ENCODE assay signal across 8 mouse cellular contexts in genomic region chr15:78928539-78928938, GRCm38 (mm10). TPM values are rescaled to one million over a fixed set of nuclear protein-coding genes. Genes with fewer than 3 reads are reported as not detected.
DNase-seq lines count a peak whose midpoint lies in the region; ATAC-seq lines count a peak whose summit lies in the region.

No protein-coding gene starts in this region.

- no peaks in the 10 kb centered on the region for H3K9me3 ChIP-seq in heart, embryonic 11.5 days (replicated peaks; ENCODE audit: control insufficient read depth, low read length)
- no peaks in the 10 kb centered on the region for H3K9me3 ChIP-seq in forebrain, embryonic 11.5 days (ENCODE audit: control insufficient read depth, low read length)
- H3K9me3 ChIP-seq in liver, embryonic 13.5 days (replicated peaks): no peaks in the 10 kb centered on the region

- no peak for ATAC-seq in heart, embryonic 11.5 days (replicated peaks; ENCODE audit: insufficient number of reproducible peaks, low FRiP score, low TSS enrichment)
- 0 out of 2 replicates have a peak, but pooled peaks have one; percentile 3 for ATAC-seq in forebrain, embryonic 11.5 days (replicated peaks; ENCODE audit: low FRiP score)
- no peak for ATAC-seq in liver, embryonic 13.5 days (ENCODE audit: low read depth)

- H3K4me3 ChIP-seq in heart, embryonic 11.5 days (ENCODE audit: low read depth, low read length): peak overlapping the region; percentile 52
- H3K4me3 ChIP-seq in forebrain, embryonic 11.5 days (ENCODE audit: low read depth, low read length): peak overlapping the region; percentile 28; the same call in 1 of the 2 replicates
- peak overlapping the region; percentile 67 for H3K4me3 ChIP-seq in liver, embryonic 13.5 days (replicated peaks)

- intact Hi-C loops in heart, postnatal 10 days (cut with DNase I): no loop called here

- H3K36me3 ChIP-seq in heart, embryonic 11.5 days (ENCODE audit: control insufficient read depth, insufficient read depth, low read length): 0 out of 2 replicates have a peak, but pooled peaks cover 2% of the 10 kb centered on the region
- H3K36me3 ChIP-seq in forebrain, embryonic 11.5 days (ENCODE audit: control insufficient read depth, insufficient read depth, low read length): no peaks in the 10 kb centered on the region
- peaks cover 13% of the 10 kb centered on the region for H3K36me3 ChIP-seq in liver, embryonic 13.5 days

- H3K9ac ChIP-seq in heart, embryonic 11.5 days (ENCODE audit: low read depth, low read length): peak overlapping the region; percentile 68
- no peak overlapping the region for H3K9ac ChIP-seq in forebrain, embryonic 11.5 days (ENCODE audit: low read length)
- peak overlapping the region; percentile 78; the same call in 1 of the 2 replicates for H3K9ac ChIP-seq in liver, embryonic 13.5 days

- H3K4me2 ChIP-seq in heart, embryonic 11.5 days: peak overlapping the region; percentile 88
- peak overlapping the region; percentile 59 for H3K4me2 ChIP-seq in forebrain, embryonic 11.5 days (ENCODE audit: low read depth, low read length, severe bottlenecking)
- peak overlapping the region; percentile 95 for H3K4me2 ChIP-seq in liver, embryonic 13.5 days

- 46% methylated on average over 8 of the region's 8 CpGs for WGBS in heart, embryonic 11.5 days (ENCODE audit: insufficient replicate concordance)
- 51% methylated on average over 8 of the region's 8 CpGs for WGBS in forebrain, embryonic 11.5 days
- 46% methylated on average over 8 of the region's 8 CpGs for WGBS in liver, embryonic 13.5 days (ENCODE audit: insufficient replicate concordance)

- peak overlapping the region; percentile 91; the same call in 1 of the 2 replicates for H3K27ac ChIP-seq in heart, embryonic 11.5 days (ENCODE audit: low read depth, low read length)
- H3K27ac ChIP-seq in forebrain, embryonic 11.5 days (ENCODE audit: low read depth, low read length): 0 out of 2 replicates have a peak overlapping the region, but pooled peaks have one; percentile 31
- H3K27ac ChIP-seq in liver, embryonic 13.5 days: peak overlapping the region; percentile 99

- no peak for DNase-seq in heart, postnatal 10 days
- peak; percentile 36 for DNase-seq in 3134 (ENCODE audit: extremely low read depth, insufficient read length, low spot score)
- DNase-seq in forebrain, embryonic 11.5 days (ENCODE audit: low spot score): no peak
- DNase-seq in liver, embryonic 13.5 days: no peak
- no peak for DNase-seq in ovary, adult 18-20 months (ENCODE audit: low spot score)
- no peak for DNase-seq in kidney, postnatal 25 days
- no peak for DNase-seq in left cerebral cortex, adult 18-20 months (ENCODE audit: low spot score in 2 of 2)

- no peaks in the 10 kb centered on the region for H3K27me3 ChIP-seq in heart, embryonic 11.5 days (ENCODE audit: control insufficient read depth, insufficient read depth, low read length)
- H3K27me3 ChIP-seq in forebrain, embryonic 11.5 days (ENCODE audit: control insufficient read depth, insufficient read depth, low read length): peaks cover 4% of the 10 kb centered on the region; the same call in 1 of the 2 replicates
- H3K27me3 ChIP-seq in liver, embryonic 13.5 days: no peaks in the 10 kb centered on the region

- peaks cover 34% of the 10 kb centered on the region for H3K4me1 ChIP-seq in heart, embryonic 11.5 days (ENCODE audit: control insufficient read depth, insufficient read depth, low read length)
- peaks cover 22% of the 10 kb centered on the region for H3K4me1 ChIP-seq in forebrain, embryonic 11.5 days (replicated peaks; ENCODE audit: control insufficient read depth, insufficient read depth, low read length)
- peaks cover 90% of the 10 kb centered on the region for H3K4me1 ChIP-seq in liver, embryonic 13.5 days (replicated peaks)

RNA-seq across cellular contexts. Expression of gene Lgals1, which starts 2.0 kb away (rescaled TPM):
- 541 and 566 TPM in 2 replicates for polyA plus RNA-seq in heart, embryonic 11.5 days (2014; fragmentation: Nextera tagmentation; extraction: Ambion mirVana)
- total RNA-seq in heart, postnatal 10 days (2021): 100 to 1,000 TPM; 372 to 385 TPM
- polyA plus RNA-seq in forebrain, embryonic 11.5 days (2014; fragmentation: Nextera tagmentation; extraction: Ambion mirVana): 279 and 319 TPM in 2 replicates
- polyA plus RNA-seq in liver, embryonic 13.5 days (2015; fragmentation: Nextera tagmentation; extraction: Ambion mirVana): 683 and 710 TPM in 2 replicates
- total RNA-seq in left cerebral cortex, adult 18-20 months (2021): 10 to 100 TPM; 26.4 to 26.8 TPM

RNA-seq across cellular contexts. Expression of gene Nol12, which starts 6.2 kb away (rescaled TPM):
- polyA plus RNA-seq in heart, embryonic 11.5 days (2014; fragmentation: Nextera tagmentation; extraction: Ambion mirVana): 43.6 and 51.4 TPM in 2 replicates
- total RNA-seq in heart, postnatal 10 days (2021): 10 to 100 TPM; 17.8 to 18.9 TPM
- 56.8 and 62.6 TPM in 2 replicates for polyA plus RNA-seq in forebrain, embryonic 11.5 days (2014; fragmentation: Nextera tagmentation; extraction: Ambion mirVana)
- 45.6 and 48.9 TPM in 2 replicates for polyA plus RNA-seq in liver, embryonic 13.5 days (2015; fragmentation: Nextera tagmentation; extraction: Ambion mirVana)
- 10 to 100 TPM; 37.3 to 44.0 TPM for total RNA-seq in left cerebral cortex, adult 18-20 months (2021)

RNA-seq across cellular contexts. Expression of gene Pdxp, which starts 14.8 kb away (rescaled TPM):
- polyA plus RNA-seq in heart, embryonic 11.5 days (2014; fragmentation: Nextera tagmentation; extraction: Ambion mirVana): 24.3 and 25.7 TPM in 2 replicates
- 1 to 10 TPM; 2.8 to 3.2 TPM for total RNA-seq in heart, postnatal 10 days (2021)
- polyA plus RNA-seq in forebrain, embryonic 11.5 days (2014; fragmentation: Nextera tagmentation; extraction: Ambion mirVana): 37.2 and 49.2 TPM in 2 replicates
- polyA plus RNA-seq in liver, embryonic 13.5 days (2015; fragmentation: Nextera tagmentation; extraction: Ambion mirVana): 6.9 and 7.4 TPM in 2 replicates
- total RNA-seq in left cerebral cortex, adult 18-20 months (2021): 100 to 1,000 TPM; 178 to 191 TPM

RNA-seq across cellular contexts. Expression of gene Triobp, which starts 19.0 kb away (rescaled TPM):
- polyA plus RNA-seq in heart, embryonic 11.5 days (2014; fragmentation: Nextera tagmentation; extraction: Ambion mirVana): 49.5 and 57.8 TPM in 2 replicates
- total RNA-seq in heart, postnatal 10 days (2021): 10 to 100 TPM; 49.2 to 58.0 TPM
- polyA plus RNA-seq in forebrain, embryonic 11.5 days (2014; fragmentation: Nextera tagmentation; extraction: Ambion mirVana): 55.9 and 60.1 TPM in 2 replicates
- polyA plus RNA-seq in liver, embryonic 13.5 days (2015; fragmentation: Nextera tagmentation; extraction: Ambion mirVana): 12.9 and 18.8 TPM in 2 replicates
- total RNA-seq in left cerebral cortex, adult 18-20 months (2021): 10 to 100 TPM; 11.0 to 11.3 TPM

RNA-seq across cellular contexts. Expression of gene Sh3bp1, which starts 29.0 kb away (rescaled TPM):
- polyA plus RNA-seq in heart, embryonic 11.5 days (2014; fragmentation: Nextera tagmentation; extraction: Ambion mirVana): 25.0 and 29.3 TPM in 2 replicates
- 1 to 10 TPM; 6.3 to 8.2 TPM for total RNA-seq in heart, postnatal 10 days (2021)
- 15.8 and 17.3 TPM in 2 replicates for polyA plus RNA-seq in forebrain, embryonic 11.5 days (2014; fragmentation: Nextera tagmentation; extraction: Ambion mirVana)
- 17.7 and 22.2 TPM in 2 replicates for polyA plus RNA-seq in liver, embryonic 13.5 days (2015; fragmentation: Nextera tagmentation; extraction: Ambion mirVana)
- 10 to 100 TPM; 33.8 to 39.9 TPM for total RNA-seq in left cerebral cortex, adult 18-20 months (2021)

Comparison
In these comparisons a context has a peak if more than half of its experiments do, and no peak if none do; other contexts are left out.
1. H3K27ac ChIP-seq: peak in every context shown above with its lines; median percentile 99 in liver, embryonic 13.5 days; 91 in heart, embryonic 11.5 days; 31 in forebrain, embryonic 11.5 days.